Mouse (Mus musculus): ENCODE data around the gene Stac2. TPM values are rescaled to one million over a fixed set of nuclear protein-coding genes. Genes with fewer than 3 reads are reported as not detected.
A peak's percentile ranks its signal among the peaks of the same experiment; 100 is the strongest.

Gene Stac2
- polyA plus RNA-seq, 1 experiment from 2014 or later, result 0.42 TPM

GRCm38 (mm10) chr11:98066201-98066600 lies 12.9 kb upstream of the Stac2 start:
- no peak for DNase-seq (ENCODE audit: extremely low spot score, low spot score)
- H3K9me3 ChIP-seq, result peaks cover 10% of the 10 kb centered on the region; the same call in 1 of the 2 replicates
- no peaks in the 10 kb centered on the region for H3K27me3 ChIP-seq (ENCODE audit: poor library complexity, severe bottlenecking)
- no peak overlapping the region for H3K4me3 ChIP-seq
- H3K4me1 ChIP-seq, result peaks cover 6% of the 10 kb centered on the region
- WGBS, result 95% methylated on average over 12 of the region's 12 CpGs
- no peaks in the 10 kb centered on the region for H3K36me3 ChIP-seq (replicated peaks)
- H3K27ac ChIP-seq, result no peak overlapping the region

GRCm38 (mm10) chr11:98061904-98062562 lies 8.8 kb upstream of the Stac2 start:
- H3K9me3 ChIP-seq, result peaks cover 5% of the 10 kb centered on the region; the same call in 1 of the 2 replicates
- no peaks in the 10 kb centered on the region for H3K36me3 ChIP-seq (replicated peaks)
- H3K4me1 ChIP-seq, result peaks cover 26% of the 10 kb centered on the region
- peaks cover 9% of the 10 kb centered on the region for H3K27me3 ChIP-seq (ENCODE audit: poor library complexity, severe bottlenecking)
- no peak overlapping the region for H3K27ac ChIP-seq
- H3K4me3 ChIP-seq, result no peak overlapping the region
- no peak for DNase-seq (ENCODE audit: extremely low spot score, low spot score)
- WGBS, result 64% methylated on average over 6 of the region's 6 CpGs

GRCm38 (mm10) chr11:98061441-98061840 lies 8.2 kb upstream of the Stac2 start:
- 83% methylated on average over 3 of the region's 3 CpGs for WGBS
- no peak for DNase-seq (ENCODE audit: extremely low spot score, low spot score)
- no peaks in the 10 kb centered on the region for H3K36me3 ChIP-seq (replicated peaks)
- H3K4me1 ChIP-seq, result peaks cover 26% of the 10 kb centered on the region
- H3K9me3 ChIP-seq, result no peaks in the 10 kb centered on the region
- no peak overlapping the region for H3K27ac ChIP-seq
- H3K4me3 ChIP-seq, result no peak overlapping the region
- H3K27me3 ChIP-seq (ENCODE audit: poor library complexity, severe bottlenecking), result peaks cover 12% of the 10 kb centered on the region

GRCm38 (mm10) chr11:98060104-98060692 lies 6.9 kb upstream of the Stac2 start:
- no peak overlapping the region for H3K27ac ChIP-seq
- WGBS, result 76% methylated on average over 5 of the region's 5 CpGs
- no peak for DNase-seq (ENCODE audit: extremely low spot score, low spot score)

DNA sequence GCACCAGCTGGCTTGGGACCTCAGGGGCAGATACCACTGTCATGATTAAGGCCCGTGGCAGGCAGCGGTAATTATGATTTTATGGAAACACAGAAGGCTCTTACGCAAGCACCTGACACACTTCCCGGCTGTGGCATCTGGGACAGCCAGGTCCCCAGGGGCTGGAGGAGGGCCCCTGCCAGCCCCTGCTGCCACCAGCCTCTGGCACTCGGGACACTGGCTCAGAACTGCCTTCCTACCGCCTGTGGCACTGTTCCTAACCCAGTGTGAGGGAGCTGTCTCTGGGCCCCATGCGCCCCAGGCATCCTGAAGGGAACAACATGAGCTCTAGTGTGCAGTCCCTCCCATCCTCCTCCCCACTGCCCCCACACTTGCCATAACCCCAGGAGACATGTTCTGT lies 6.4 kb upstream of the Stac2 start:
- WGBS, result 77% methylated on average over 7 of the region's 7 CpGs
- no peak for DNase-seq (ENCODE audit: extremely low spot score, low spot score)

More at GRCm38 (mm10) chr11:98060104-98060692, 6.9 kb upstream of the Stac2 start:
- peaks cover 20% of the 10 kb centered on the region for H3K27me3 ChIP-seq (ENCODE audit: poor library complexity, severe bottlenecking)
- H3K4me1 ChIP-seq, result peaks cover 21% of the 10 kb centered on the region
- H3K4me3 ChIP-seq, result no peak overlapping the region
- H3K9me3 ChIP-seq, result no peaks in the 10 kb centered on the region
- no peaks in the 10 kb centered on the region for H3K36me3 ChIP-seq (replicated peaks)

GRCm38 (mm10) chr11:98057998-98058397 lies 4.7 kb upstream of the Stac2 start:
- no peak overlapping the region for H3K27ac ChIP-seq
- DNase-seq (ENCODE audit: extremely low spot score, low spot score), result no peak
- H3K4me1 ChIP-seq, result peaks cover 31% of the 10 kb centered on the region
- H3K36me3 ChIP-seq (replicated peaks), result no peaks in the 10 kb centered on the region
- peaks cover 42% of the 10 kb centered on the region for H3K27me3 ChIP-seq (ENCODE audit: poor library complexity, severe bottlenecking)
- WGBS, result 84% methylated on average over 5 of the region's 5 CpGs
- no peaks in the 10 kb centered on the region for H3K9me3 ChIP-seq
- no peak overlapping the region for H3K4me3 ChIP-seq

More for the DNA sequence above, 6.4 kb upstream of the Stac2 start:
- H3K9me3 ChIP-seq, result no peaks in the 10 kb centered on the region
- H3K27me3 ChIP-seq (ENCODE audit: poor library complexity, severe bottlenecking), result peaks cover 26% of the 10 kb centered on the region
- H3K27ac ChIP-seq, result no peak overlapping the region; the same call in 1 of the 2 replicates
- H3K4me3 ChIP-seq, result no peak overlapping the region
- peaks cover 20% of the 10 kb centered on the region for H3K4me1 ChIP-seq
- no peaks in the 10 kb centered on the region for H3K36me3 ChIP-seq (replicated peaks)

DNA sequence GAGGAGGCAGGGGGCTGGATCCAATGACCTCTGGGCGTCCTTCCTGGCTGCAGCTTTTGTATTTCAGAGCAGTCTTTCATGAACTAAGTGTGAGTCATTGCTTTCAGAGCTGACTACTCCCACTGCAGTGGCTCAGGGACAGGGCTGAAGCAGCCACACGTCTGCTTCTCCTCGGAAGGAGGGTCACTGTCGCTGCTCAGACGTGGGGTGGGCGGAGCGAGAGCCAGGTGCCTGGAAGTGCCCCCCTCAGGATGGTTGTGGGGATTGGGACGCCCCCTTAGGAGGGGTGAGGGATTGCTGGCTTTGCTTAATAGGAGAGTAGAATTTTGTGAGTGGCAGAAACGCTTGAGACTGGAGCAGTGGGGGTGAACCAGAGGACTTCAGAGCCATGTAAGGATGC lies 4.2 kb upstream of the Stac2 start:
- H3K27me3 ChIP-seq (ENCODE audit: poor library complexity, severe bottlenecking), result peaks cover 47% of the 10 kb centered on the region
- H3K36me3 ChIP-seq (replicated peaks), result no peaks in the 10 kb centered on the region
- 35% methylated on average over 9 of the region's 9 CpGs for WGBS
- H3K27ac ChIP-seq, result no peak overlapping the region; the same call in 1 of the 2 replicates
- no peaks in the 10 kb centered on the region for H3K9me3 ChIP-seq
- H3K4me3 ChIP-seq, result no peak overlapping the region
- peaks cover 36% of the 10 kb centered on the region for H3K4me1 ChIP-seq
- no peak for DNase-seq (ENCODE audit: extremely low spot score, low spot score)

DNA sequence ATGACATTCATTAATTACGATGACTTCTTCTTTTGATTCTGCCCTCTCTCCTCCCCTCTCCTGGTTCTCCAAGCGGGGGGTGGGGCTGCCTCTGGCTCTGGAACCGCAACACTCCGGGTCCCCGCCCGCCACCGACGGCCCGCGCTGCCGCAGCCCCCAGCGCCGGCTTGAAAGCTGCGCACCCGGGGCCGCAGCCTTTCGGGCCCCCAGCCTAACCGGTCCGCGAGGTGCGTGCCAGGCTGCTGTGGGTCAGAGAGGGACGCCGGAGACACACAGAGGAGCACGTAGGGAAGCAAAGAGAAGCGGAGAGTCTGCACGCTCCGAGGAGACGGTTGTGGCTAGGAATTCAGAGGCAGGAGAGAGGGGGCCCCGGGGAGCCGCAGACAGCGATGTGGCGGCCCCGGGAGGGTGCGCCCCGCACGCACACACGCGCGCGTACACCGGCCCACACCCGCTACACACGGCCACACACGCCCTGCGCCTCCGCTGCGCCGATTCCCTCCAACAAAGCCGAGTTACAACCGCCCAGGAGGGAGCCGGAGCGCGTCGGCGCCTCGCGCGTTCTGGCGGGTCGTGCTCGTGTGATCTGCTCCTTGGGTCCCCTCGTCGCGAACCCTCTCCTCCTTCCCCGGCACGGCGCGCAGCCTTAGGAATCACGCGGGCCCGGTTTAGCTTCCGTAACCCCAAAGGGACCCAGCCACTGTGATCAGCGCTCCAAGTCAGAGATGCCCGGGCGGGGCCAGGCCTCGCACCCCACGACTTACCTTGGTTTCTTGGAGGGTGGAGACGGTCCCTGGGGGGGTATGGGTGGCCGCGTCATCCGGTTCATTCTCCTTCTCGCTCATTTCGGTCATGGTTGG lies 903 bp downstream of the Stac2 start:
- H3K27me3 ChIP-seq (ENCODE audit: poor library complexity, severe bottlenecking), result peaks cover 92% of the 10 kb centered on the region
- no peaks in the 10 kb centered on the region for H3K9me3 ChIP-seq
- no peaks in the 10 kb centered on the region for H3K36me3 ChIP-seq (replicated peaks)
- peak overlapping the region; percentile 51 for H3K4me3 ChIP-seq
- DNase-seq (ENCODE audit: extremely low spot score, low spot score), result no peak
- WGBS, result under 1% methylated on average over 83 of the region's 83 CpGs
- H3K4me1 ChIP-seq, result peaks cover 46% of the 10 kb centered on the region
- H3K27ac ChIP-seq, result peak overlapping the region; percentile 63

- WGBS, result 6% methylated on average over 12 of the region's 12 CpGs
- H3K4me3 ChIP-seq, result peak overlapping the region; percentile 51
- DNase-seq (ENCODE audit: extremely low spot score, low spot score), result no peak
Measured at GRCm38 (mm10) chr11:98051611-98052128, 1.6 kb downstream of the Stac2 start.

GRCm38 (mm10) chr11:98050940-98051339 lies 2.3 kb downstream of the Stac2 start:
- Histone ChIP-seq H3K4me1 (peaks cover 46% of the 10 kb centered on the region), H3K4me3 (no peak overlapping the region), H3K36me3 (replicated peaks) (no peaks in the 10 kb centered on the region), H3K27ac (no peak overlapping the region), H3K9me3 (no peaks in the 10 kb centered on the region), H3K27me3 (ENCODE audit: poor library complexity, severe bottlenecking) (peaks cover 87% of the 10 kb centered on the region)
- 35% methylated on average over 2 of the region's 2 CpGs for WGBS
- no peak for DNase-seq (ENCODE audit: extremely low spot score, low spot score)

More at GRCm38 (mm10) chr11:98051611-98052128, 1.6 kb downstream of the Stac2 start:
- Histone ChIP-seq H3K9me3 (no peaks in the 10 kb centered on the region), H3K36me3 (replicated peaks) (no peaks in the 10 kb centered on the region), H3K27me3 (ENCODE audit: poor library complexity, severe bottlenecking) (peaks cover 88% of the 10 kb centered on the region), H3K4me1 (peaks cover 43% of the 10 kb centered on the region), H3K27ac (no peak overlapping the region)

DNA sequence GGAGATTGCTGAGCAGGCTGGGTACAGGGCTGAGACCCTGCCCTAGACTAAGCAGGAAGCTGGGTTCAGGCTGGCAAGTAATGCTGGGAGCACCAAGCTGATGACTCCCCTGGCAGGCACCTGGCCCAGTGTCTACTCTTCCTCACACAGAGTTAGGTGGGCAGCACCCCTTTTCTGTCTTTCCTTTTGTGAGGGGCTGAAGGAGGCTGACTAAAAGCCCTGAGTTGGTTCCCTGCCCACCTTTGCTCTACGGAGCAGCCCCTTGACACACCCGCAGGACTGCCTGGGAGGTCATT lies 2.8 kb downstream of the Stac2 start:
- peaks cover 83% of the 10 kb centered on the region for H3K27me3 ChIP-seq (ENCODE audit: poor library complexity, severe bottlenecking)
- 22% methylated on average over 2 of the region's 2 CpGs for WGBS
- H3K4me3 ChIP-seq, result no peak overlapping the region

DNA sequence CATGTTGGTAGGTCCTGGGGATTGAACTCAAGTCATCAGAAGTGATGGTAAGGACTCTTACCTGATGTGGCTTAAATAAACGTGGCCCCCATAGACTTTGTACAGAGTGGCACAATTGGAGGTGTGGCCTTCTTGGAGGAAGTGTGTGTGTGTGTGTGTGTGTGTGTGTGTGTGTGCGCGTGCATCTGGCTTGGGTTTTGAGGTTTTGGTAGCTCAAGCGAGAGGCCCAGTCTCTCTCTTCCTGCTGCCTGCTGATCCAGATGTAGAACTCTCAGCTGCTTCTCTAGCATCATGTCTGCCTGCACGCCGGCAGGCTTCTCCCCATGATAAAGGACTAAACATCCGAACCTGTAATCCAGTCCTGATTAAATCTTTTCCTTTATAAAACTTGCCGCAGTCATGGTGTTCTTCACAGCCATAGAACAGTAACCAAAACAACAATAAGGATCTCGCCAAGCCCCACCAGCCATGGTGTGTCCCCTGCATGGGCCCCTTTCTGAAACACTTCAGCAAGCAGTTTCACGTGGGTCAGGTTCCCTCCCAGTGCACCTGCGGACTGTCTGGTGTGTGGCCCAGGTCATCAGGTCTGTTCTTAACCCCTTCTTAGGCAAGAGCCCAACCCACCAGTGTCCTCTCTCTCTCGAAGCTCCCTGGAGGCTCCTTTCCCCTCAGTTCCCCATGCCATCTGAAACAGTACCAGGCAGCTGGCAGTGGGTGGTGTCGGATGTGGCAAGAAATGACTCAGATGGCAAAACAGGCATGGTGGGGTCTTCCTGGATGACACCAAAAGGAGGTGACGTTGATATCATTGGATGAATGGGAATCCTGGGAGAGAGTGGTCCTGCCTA lies 3.4 kb downstream of the Stac2 start:
- WGBS, result 75% methylated on average over 14 of the region's 14 CpGs
- peaks cover 77% of the 10 kb centered on the region for H3K27me3 ChIP-seq (ENCODE audit: poor library complexity, severe bottlenecking)
- H3K27ac ChIP-seq, result no peak overlapping the region
- no peak for DNase-seq (ENCODE audit: extremely low spot score, low spot score)
- H3K36me3 ChIP-seq (replicated peaks), result no peaks in the 10 kb centered on the region
- no peaks in the 10 kb centered on the region for H3K9me3 ChIP-seq
- H3K4me1 ChIP-seq, result peaks cover 46% of the 10 kb centered on the region
- no peak overlapping the region for H3K4me3 ChIP-seq

More for the DNA sequence above, 2.8 kb downstream of the Stac2 start:
- no peak overlapping the region for H3K27ac ChIP-seq
- H3K4me1 ChIP-seq, result peaks cover 46% of the 10 kb centered on the region
- no peaks in the 10 kb centered on the region for H3K36me3 ChIP-seq (replicated peaks)
- H3K9me3 ChIP-seq, result no peaks in the 10 kb centered on the region
- DNase-seq (ENCODE audit: extremely low spot score, low spot score), result no peak
